Mouse (Mus musculus): ENCODE results near the gene Pkn1. TPM values are rescaled to one million over a fixed set of nuclear protein-coding genes. Genes with fewer than 3 reads are reported as not detected.
A peak's percentile ranks its signal among the peaks of the same experiment; 100 is the strongest.

Gene Pkn1
- polyA plus RNA-seq, 1 experiment from 2014 or later, result 37.0 TPM

- H3K27me3 ChIP-seq (replicated peaks; ENCODE audit: control insufficient read depth, insufficient read depth, low read length), result no peaks in the 10 kb centered on the region
- TF ChIP-seq CTCF (IDR thresholded peaks at IDR 0.05; ENCODE audit: low read depth), result no peak
- H3K4me1 ChIP-seq (replicated peaks; ENCODE audit: control insufficient read depth, insufficient read depth, low read length), result no peaks in the 10 kb centered on the region
- no peak overlapping the region for H3K4me3 ChIP-seq (ENCODE audit: low read depth, low read length)
- peaks cover 49% of the 10 kb centered on the region for H3K36me3 ChIP-seq (ENCODE audit: control insufficient read depth, insufficient read depth)
- H3K9me3 ChIP-seq (ENCODE audit: control insufficient read depth), result no peaks in the 10 kb centered on the region
- 83% methylated on average over 2 of the region's 2 CpGs for WGBS
- no peak overlapping the region for H3K27ac ChIP-seq (ENCODE audit: low read depth, low read length)
- no peak overlapping the region for H3K4me2 ChIP-seq (replicated peaks; ENCODE audit: low read depth)
- ATAC-seq, result no peak
- no peak overlapping the region for H3K9ac ChIP-seq (ENCODE audit: low read depth, low read length)
Measured at GRCm38 (mm10) chr8:83719048-83719447, 20.1 kb upstream of the Pkn1 start.

- H3K27ac ChIP-seq (ENCODE audit: low read depth, low read length), result no peak overlapping the region
- H3K4me2 ChIP-seq (replicated peaks; ENCODE audit: low read depth), result peak overlapping the region; percentile 80
- H3K4me1 ChIP-seq (replicated peaks; ENCODE audit: control insufficient read depth, insufficient read depth, low read length), result no peaks in the 10 kb centered on the region
- TF ChIP-seq CTCF (IDR thresholded peaks at IDR 0.05; ENCODE audit: low read depth), result no peak
- no peak overlapping the region for H3K9ac ChIP-seq (ENCODE audit: low read depth, low read length)
- peaks cover 24% of the 10 kb centered on the region for H3K36me3 ChIP-seq (ENCODE audit: control insufficient read depth, insufficient read depth)
- no peaks in the 10 kb centered on the region for H3K9me3 ChIP-seq (ENCODE audit: control insufficient read depth)
- no peak for ATAC-seq
- no peaks in the 10 kb centered on the region for H3K27me3 ChIP-seq (replicated peaks; ENCODE audit: control insufficient read depth, insufficient read depth, low read length)
- WGBS, result 42% methylated on average over 2 of the region's 2 CpGs
- no peak overlapping the region for H3K4me3 ChIP-seq (ENCODE audit: low read depth, low read length)
Measured at GRCm38 (mm10) chr8:83716563-83716962, 17.6 kb upstream of the Pkn1 start.

- peak overlapping the region; percentile 85; the same call in 1 of the 2 replicates for H3K27ac ChIP-seq (ENCODE audit: low read depth, low read length)
- H3K4me2 ChIP-seq (replicated peaks; ENCODE audit: low read depth), result peak overlapping the region; percentile 80
- no peaks in the 10 kb centered on the region for H3K4me1 ChIP-seq (replicated peaks; ENCODE audit: control insufficient read depth, insufficient read depth, low read length)
- peak overlapping the region; percentile 76 for H3K9ac ChIP-seq (ENCODE audit: low read depth, low read length)
- under 1% methylated on average over 17 of the region's 17 CpGs for WGBS
- H3K36me3 ChIP-seq (ENCODE audit: control insufficient read depth, insufficient read depth), result peaks cover 16% of the 10 kb centered on the region
- no peaks in the 10 kb centered on the region for H3K9me3 ChIP-seq (ENCODE audit: control insufficient read depth)
- TF ChIP-seq CTCF (IDR thresholded peaks at IDR 0.05; ENCODE audit: low read depth), result no peak
- H3K27me3 ChIP-seq (replicated peaks; ENCODE audit: control insufficient read depth, insufficient read depth, low read length), result no peaks in the 10 kb centered on the region
- peak overlapping the region; percentile 93 for H3K4me3 ChIP-seq (ENCODE audit: low read depth, low read length)
- no peak for ATAC-seq
Measured at GRCm38 (mm10) chr8:83715771-83716170, 16.8 kb upstream of the Pkn1 start.

DNA sequence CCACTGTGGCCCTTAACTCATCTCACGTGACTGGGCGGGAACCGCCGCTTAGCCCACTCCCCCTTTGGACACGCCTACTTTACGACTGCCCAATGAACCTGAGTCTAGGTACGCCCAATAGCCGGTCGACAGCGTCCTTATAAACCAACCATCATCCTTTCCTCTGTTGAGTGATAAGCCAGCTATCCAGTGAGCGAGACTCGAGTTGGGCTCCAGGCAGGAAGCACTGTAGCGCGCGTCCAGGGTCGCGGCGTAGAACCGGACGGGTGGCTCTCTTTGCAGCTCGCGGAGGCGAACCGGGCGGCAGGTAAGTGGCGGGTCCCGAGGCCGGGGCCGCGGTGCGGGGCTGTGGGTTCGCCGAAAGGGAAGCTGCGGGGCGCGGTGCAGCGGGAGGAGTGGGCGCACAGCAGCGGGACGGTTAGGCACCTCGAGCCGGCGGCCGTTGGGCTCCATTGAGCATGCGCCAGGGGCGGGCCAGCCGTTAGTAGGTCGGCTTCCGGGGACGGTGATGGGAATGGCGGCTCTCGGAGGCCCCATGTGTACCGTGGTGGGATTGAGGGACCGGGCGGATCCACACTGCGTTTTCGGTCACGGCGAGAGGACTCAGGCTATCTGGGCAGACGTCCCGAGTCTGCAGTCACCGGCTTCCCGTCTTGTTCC, 16.2 kb upstream of the Pkn1 start, which contains the start of gene Ddx39:
Ddx39 (plus strand) TSS at position 147 of the 660 bp plus-strand sequence.
- under 1% methylated on average over 63 of the region's 63 CpGs for WGBS

DNA sequence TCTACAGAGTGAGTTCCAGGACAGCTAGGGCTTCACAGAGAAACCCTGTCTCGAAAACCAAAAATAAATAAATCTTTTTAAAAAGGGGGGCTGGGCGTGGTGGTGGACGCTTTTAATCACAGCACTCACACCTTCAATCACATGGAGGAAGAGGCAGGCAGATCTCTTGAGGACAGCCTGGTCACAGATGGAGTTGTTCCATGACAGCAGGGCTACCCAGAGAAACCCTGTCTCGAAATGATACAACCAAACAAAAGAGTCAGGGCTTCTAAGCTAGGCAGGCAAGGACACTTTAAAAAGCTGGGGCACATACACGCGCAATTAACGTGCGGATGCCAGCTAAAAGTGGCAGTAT, 15.7 kb upstream of the Pkn1 start:
- H3K9me3 ChIP-seq (ENCODE audit: control insufficient read depth), result no peaks in the 10 kb centered on the region
- peak; percentile 18; the same call in 1 of the 2 replicates for ATAC-seq
- no peaks in the 10 kb centered on the region for H3K27me3 ChIP-seq (replicated peaks; ENCODE audit: control insufficient read depth, insufficient read depth, low read length)
- peak overlapping the region; percentile 80 for H3K4me2 ChIP-seq (replicated peaks; ENCODE audit: low read depth)
- peaks cover 5% of the 10 kb centered on the region for H3K36me3 ChIP-seq (ENCODE audit: control insufficient read depth, insufficient read depth)
- no peaks in the 10 kb centered on the region for H3K4me1 ChIP-seq (replicated peaks; ENCODE audit: control insufficient read depth, insufficient read depth, low read length)
- 0 out of 2 replicates have a peak overlapping the region, but pooled peaks have one; percentile 11 for H3K9ac ChIP-seq (ENCODE audit: low read depth, low read length)
- TF ChIP-seq CTCF (IDR thresholded peaks at IDR 0.05; ENCODE audit: low read depth), result no peak
- peak overlapping the region; percentile 93; the same call in 1 of the 2 replicates for H3K4me3 ChIP-seq (ENCODE audit: low read depth, low read length)
- H3K27ac ChIP-seq (ENCODE audit: low read depth, low read length), result no peak overlapping the region; the same call in 1 of the 2 replicates
- 16% methylated on average over 8 of the region's 8 CpGs for WGBS

More for the DNA sequence above, 16.2 kb upstream of the Pkn1 start, which contains the start of gene Ddx39:
- TF ChIP-seq CTCF (IDR thresholded peaks at IDR 0.05; ENCODE audit: low read depth), result peak; percentile 15
- Histone ChIP-seq H3K4me1 (replicated peaks; ENCODE audit: control insufficient read depth, insufficient read depth, low read length) (no peaks in the 10 kb centered on the region), H3K36me3 (ENCODE audit: control insufficient read depth, insufficient read depth) (peaks cover 10% of the 10 kb centered on the region), H3K9me3 (ENCODE audit: control insufficient read depth) (no peaks in the 10 kb centered on the region), H3K9ac (ENCODE audit: low read depth, low read length) (peak within 1 kb of the TSS; percentile 76), H3K4me2 (replicated peaks; ENCODE audit: low read depth) (peak within 1 kb of the TSS; percentile 80), H3K4me3 (ENCODE audit: low read depth, low read length) (peak within 1 kb of the TSS; percentile 93), H3K27ac (ENCODE audit: low read depth, low read length) (peak within 1 kb of the TSS; percentile 85), H3K27me3 (replicated peaks; ENCODE audit: control insufficient read depth, insufficient read depth, low read length) (no peaks in the 10 kb centered on the region)
- ATAC-seq, result peak; percentile 99

GRCm38 (mm10) chr8:83707554-83707953, 8.6 kb upstream of the Pkn1 start:
- H3K4me1 ChIP-seq (replicated peaks; ENCODE audit: control insufficient read depth, insufficient read depth, low read length), result no peaks in the 10 kb centered on the region
- no peak for TF ChIP-seq CTCF (IDR thresholded peaks at IDR 0.05; ENCODE audit: low read depth)
- no peaks in the 10 kb centered on the region for H3K27me3 ChIP-seq (replicated peaks; ENCODE audit: control insufficient read depth, insufficient read depth, low read length)
- H3K9me3 ChIP-seq (ENCODE audit: control insufficient read depth), result no peaks in the 10 kb centered on the region
- ATAC-seq, result no peak
- no peak overlapping the region for H3K27ac ChIP-seq (ENCODE audit: low read depth, low read length)
- no peak overlapping the region for H3K4me2 ChIP-seq (replicated peaks; ENCODE audit: low read depth)
- no peaks in the 10 kb centered on the region for H3K36me3 ChIP-seq (ENCODE audit: control insufficient read depth, insufficient read depth)
- H3K4me3 ChIP-seq (ENCODE audit: low read depth, low read length), result no peak overlapping the region
- no peak overlapping the region for H3K9ac ChIP-seq (ENCODE audit: low read depth, low read length)
- 71% methylated on average over 8 of the region's 8 CpGs for WGBS

Data from intestine, postnatal 0 days (tissue).